Mouse (Mus musculus) monocyte, adult 5-6 weeks (primary cell): ENCODE results near the gene Zdhhc23. TPM values are rescaled to one million over a fixed set of nuclear protein-coding genes. Genes with fewer than 3 reads are reported as not detected.

Experiments used
- ATAC-seq: fragments of 153-309, 156-312 bp; replicated peaks from 2 replicates; pipeline ENCODE4 v1.8.0; 2017; ENCODE audit warnings: mild to moderate bottlenecking; ENCODE audit not compliant: low TSS enrichment, insufficient number of reproducible peaks, severe bottlenecking, poor library complexity, low FRiP score
- total RNA-seq: library from RNA; stranded (forward); fragments of 200-1000, 200-491, 200-594 nt; gene quantifications from 3 replicates; pipeline ENCODE4 v1.2.3, GENCODE M21; 2017

The Zdhhc23 gene
- 0.95 to 3.9 TPM (median 1.8 TPM) in 3 replicates for total RNA-seq

GRCm38 (mm10) chr16:43979328-43980109, at the start of gene Zdhhc23:
TSS of gene Zdhhc23 (minus strand) at chr16:43979791.
- no peak for ATAC-seq

DNA sequence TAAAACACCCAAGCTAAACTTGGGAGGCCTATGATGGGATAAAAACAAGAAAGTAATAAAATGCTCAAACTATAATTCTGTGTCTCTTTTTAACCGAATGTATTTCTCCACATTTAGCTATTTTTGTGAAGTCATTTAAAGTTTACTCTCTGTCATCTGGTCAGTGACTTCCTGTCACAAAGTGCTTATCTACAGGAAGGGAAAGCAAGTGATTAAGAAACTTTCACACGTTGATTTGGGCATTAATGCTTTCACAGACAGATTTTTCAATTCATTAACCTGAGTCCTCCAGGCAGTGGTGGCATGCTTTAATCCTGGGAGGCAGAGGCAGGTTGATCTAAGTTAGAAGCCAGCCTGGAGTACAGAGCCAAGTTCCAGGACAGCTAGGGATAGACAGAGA, 49.7 kb upstream of the Zdhhc23 start:
- no peak for ATAC-seq

GRCm38 (mm10) chr16:44026822-44027221, 47.2 kb upstream of the Zdhhc23 start:
- no peak for ATAC-seq

- no peak for ATAC-seq
Measured at GRCm38 (mm10) chr16:44026210-44026609, 46.6 kb upstream of the Zdhhc23 start.

DNA sequence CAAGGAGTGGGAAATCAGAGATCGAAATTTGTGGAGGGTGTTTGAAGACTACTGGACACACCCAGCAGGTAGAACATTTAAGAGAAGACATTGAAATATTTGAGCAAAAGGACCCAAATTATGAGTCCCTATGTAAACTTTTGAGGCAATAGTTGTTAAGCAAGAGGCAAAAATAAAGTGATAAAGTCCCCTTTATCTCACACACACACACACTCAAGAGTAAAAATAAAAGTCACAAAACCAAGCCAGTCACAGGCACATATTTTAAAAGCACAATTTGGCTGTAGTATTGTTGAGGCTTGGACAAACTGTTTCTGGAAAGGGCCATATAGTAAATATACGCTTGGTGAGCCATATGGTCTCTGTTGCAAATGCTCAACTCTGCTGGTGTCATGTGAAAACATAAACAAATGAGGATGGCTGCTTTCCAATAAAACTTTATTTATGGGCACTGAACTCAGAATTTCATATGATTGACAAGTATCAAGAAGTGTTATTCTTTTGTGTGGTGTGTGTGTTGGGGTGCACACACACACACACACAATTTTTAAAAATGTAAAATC, 39.5 kb upstream of the Zdhhc23 start:
- ATAC-seq = no peak

- ATAC-seq = no peak
Measured at GRCm38 (mm10) chr16:44018372-44018771, 38.8 kb upstream of the Zdhhc23 start.

GRCm38 (mm10) chr16:44017707-44018106, 38.1 kb upstream of the Zdhhc23 start:
- no peak for ATAC-seq

DNA sequence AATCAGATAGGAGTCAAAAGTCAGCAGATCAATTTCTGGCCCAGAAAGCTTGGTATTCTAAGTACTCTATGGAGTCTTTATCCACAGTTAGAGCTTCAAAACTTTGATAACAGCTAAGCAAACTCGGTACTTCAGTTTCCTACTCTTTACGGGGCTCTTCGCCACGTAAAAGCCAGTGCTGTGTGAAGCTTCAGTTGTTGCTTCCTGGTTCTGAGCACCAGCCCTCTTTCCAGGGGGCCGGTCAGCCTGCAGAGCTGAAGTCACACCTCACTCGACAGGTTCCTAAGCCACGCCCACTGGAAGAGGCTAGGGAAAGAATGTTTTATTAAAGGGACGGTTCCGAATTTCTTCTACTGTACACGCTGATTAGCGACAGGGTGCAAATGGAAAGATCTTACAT, 36.6 kb upstream of the Zdhhc23 start:
- ATAC-seq = peak; percentile 90

DNA sequence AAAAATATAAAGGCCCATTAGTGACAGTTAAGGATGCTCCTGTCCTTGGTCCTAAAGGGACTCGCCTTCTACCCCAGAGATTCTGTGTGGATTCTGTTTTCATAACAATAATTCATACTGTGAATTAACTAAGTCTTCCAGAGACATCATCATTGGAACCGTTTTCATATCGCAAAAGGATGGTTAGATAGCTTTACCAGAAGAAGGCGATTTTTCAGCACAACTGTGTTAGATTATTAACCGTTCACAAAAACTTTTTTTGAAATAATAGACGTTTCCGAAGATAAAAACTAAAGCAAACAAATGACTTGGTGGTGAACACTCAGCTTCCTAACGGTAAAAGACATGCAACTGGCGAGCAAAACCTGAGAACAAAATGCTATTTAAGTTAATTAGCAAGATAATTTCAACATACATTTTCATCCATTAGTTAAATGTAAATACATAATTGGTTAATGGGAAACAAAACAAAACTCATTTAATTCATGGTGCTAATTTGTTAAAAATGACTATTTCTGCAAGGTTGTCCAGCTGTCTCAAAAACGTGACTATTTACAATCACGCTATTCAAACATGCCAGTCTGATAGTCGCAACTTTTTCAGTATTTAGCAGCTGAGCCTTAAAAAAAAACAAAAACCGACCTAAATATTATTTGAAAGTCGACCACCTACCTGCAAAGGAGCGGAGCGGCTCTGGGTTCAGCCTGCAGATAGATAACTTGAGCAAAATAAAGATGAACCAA, 36.0 kb upstream of the Zdhhc23 start:
- no peak for ATAC-seq

DNA sequence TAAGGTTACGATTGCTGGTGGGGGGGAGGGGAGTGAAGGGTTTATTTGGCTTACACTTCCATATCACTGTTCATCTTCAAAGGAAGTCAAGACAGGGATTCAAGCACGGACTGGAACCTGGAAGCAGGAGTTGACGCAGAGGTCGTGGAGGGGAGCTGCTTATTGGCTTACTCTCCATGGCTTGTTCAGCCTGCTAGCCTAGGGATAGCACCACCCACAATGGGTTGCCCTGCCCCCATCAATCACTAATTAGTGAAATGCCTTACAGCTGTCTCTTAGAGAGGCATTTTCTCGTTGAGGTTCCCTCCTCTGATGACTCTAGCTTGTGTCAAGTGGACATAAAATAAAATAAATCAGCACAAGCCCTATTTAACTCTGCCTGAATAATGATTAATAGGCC, 31.4 kb upstream of the Zdhhc23 start:
- ATAC-seq = no peak

- ATAC-seq = no peak
Measured at GRCm38 (mm10) chr16:44002086-44002485, 22.5 kb upstream of the Zdhhc23 start.

DNA sequence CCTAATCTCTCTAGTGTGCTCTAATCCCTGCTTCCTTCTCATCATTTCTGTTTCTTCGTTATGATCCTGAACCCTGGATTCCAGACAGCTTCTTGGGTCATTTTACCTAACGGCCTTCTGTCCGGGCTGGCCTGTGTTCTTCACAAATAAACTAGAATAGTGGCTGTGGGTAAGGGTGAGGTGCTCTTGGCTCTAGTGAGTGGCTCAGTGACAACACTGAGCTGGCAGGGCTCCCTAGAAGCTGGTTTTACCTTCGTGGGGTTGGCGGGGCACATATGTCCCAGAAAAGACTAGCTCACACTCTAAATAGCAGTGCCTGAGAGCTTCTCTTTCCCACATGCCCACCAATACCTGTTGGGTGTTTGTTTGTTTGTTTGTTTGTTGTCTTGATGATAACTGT, 19.9 kb upstream of the Zdhhc23 start:
- no peak for ATAC-seq

- no peak for ATAC-seq
Measured at GRCm38 (mm10) chr16:43999111-43999510, 19.5 kb upstream of the Zdhhc23 start.

GRCm38 (mm10) chr16:43994623-43995022, 15.0 kb upstream of the Zdhhc23 start:
- no peak for ATAC-seq

DNA sequence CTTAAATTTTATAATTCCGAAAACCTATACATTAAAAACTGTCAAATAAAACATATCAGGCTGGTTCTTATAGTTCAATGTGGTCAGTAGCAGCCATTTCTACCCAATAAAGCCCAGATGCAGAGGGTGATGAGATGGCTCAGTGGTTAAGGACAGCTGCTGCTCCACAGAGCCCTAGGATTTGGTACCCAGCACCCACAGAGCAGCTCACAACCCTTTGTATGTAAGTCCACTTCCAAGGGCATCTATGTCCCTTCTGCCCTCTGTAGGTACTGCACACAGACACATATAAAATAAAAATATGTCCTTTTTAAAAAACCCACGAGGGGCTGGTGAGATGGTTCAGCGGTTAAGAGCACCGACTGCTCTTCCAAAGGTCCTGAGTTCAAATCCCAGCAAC, 6.7 kb upstream of the Zdhhc23 start:
- ATAC-seq = no peak

DNA sequence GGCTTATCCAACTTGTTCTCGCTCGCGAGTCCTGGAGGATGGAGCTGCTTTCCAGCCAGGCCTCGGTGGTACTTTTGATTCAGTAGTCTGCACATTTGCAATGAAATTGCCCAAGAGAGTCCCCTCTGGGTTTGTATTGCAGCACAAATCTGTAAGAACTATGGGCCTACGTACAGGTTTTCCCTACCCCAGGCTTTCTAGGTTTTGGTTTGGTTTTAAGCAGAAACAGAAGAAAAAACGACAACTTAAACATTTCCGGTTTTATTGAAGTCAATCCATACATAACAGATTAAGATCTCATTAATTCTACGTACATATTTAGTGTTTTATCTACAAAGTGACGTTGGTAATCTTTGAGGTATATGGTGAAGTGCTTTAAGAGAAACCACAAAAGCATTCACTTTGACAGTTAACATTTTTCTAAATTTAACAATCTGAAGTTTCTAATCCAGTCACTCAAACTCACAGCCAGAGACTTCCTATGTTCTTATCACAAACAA, 569 bp upstream of the Zdhhc23 start:
- ATAC-seq = no peak

DNA sequence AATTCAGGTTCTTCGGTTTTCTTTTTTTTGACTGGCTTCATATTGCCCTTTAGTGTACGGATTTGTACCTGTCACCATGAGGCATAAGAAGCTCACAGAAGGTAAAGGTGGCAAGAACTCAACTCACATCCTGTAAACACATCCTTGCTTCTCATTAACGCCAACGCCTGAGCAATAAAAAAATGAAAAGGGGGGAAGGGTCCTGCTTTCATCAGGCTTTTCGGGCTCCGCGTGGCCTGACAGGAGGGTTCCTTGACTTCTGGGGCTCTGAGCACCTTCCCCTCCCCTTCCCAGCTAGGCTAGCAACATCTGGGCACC, 622 bp downstream of the Zdhhc23 start:
- no peak for ATAC-seq

- ATAC-seq = no peak
Measured at GRCm38 (mm10) chr16:43973606-43974220, 5.9 kb downstream of the Zdhhc23 start.

GRCm38 (mm10) chr16:43973147-43973546, 6.4 kb downstream of the Zdhhc23 start:
- ATAC-seq = no peak
